Mouse (Mus musculus) cortical plate, adult 2 months (tissue): ENCODE measurements around the gene Usmg5. TPM values are rescaled to one million over a fixed set of nuclear protein-coding genes. Genes with fewer than 3 reads are reported as not detected.

Source experiments
- H3K27ac ChIP-seq: fragments of 200-500 bp; 2 replicates; pipeline ENCODE4 v1.5.1; 2012; ENCODE audit warnings: low read length, control low read depth, inconsistent platforms; ENCODE audit not compliant: insufficient read depth
- H3K4me1 ChIP-seq: fragments of 200-500 bp; 2 replicates; pipeline ENCODE4 v1.6.1; 2011; ENCODE audit warnings: low read length; ENCODE audit not compliant: control insufficient read depth, insufficient read depth
- H3K4me3 ChIP-seq: fragments of 200-500 bp; 2 replicates; pipeline ENCODE4 v1.5.1; 2011; ENCODE audit warnings: mild to moderate bottlenecking, low read length, control low read depth; ENCODE audit not compliant: insufficient read depth
- CTCF ChIP-seq: fragments of 200-500 bp; IDR thresholded peaks from 2 replicates; pipeline ENCODE4 v1.5.1; 2011; ENCODE audit warnings: mild to moderate bottlenecking, control low read depth, low read length; ENCODE audit not compliant: insufficient read depth; ENCODE audit errors: extremely low read depth
- POLR2A ChIP-seq: fragments of 200-500 bp; IDR thresholded peaks from 2 replicates; pipeline ENCODE4 v1.6.1; 2011; ENCODE audit warnings: mild to moderate bottlenecking, low read length, control low read depth; ENCODE audit not compliant: insufficient read depth; ENCODE audit errors: extremely low read depth
- polyA plus RNA-seq: library from polyadenylated mRNA; depleted of rRNA; stranded (reverse); fragments of >200 nt; gene quantifications from 2 replicates; pipeline ENCODE4 v1.2.3, GENCODE M21; 2012

Gene Usmg5
- polyA plus RNA-seq, 1 experiment = 1,011 TPM

DNA sequence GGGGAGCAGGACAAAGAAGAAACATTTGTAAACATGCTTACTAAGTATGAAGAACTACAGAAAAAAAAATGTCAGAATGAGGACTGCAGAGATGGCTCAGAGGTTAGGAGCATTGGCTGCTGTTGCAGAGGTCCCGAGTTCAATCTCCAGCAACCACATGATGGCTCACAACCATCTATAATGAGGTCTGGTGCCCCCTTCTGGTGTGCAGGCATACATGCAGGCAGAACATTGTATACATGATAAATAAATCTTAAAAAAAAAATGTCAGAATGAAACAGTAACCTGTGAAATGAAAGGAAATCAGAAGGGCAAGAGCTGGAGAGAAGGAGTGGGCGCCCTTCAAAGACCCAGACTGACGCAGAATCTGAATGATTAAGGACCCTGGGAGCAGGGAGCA lies 24.6 kb downstream of the Usmg5 start:
- Histone ChIP-seq H3K4me3 (no peak overlapping the region), H3K27ac (no peak overlapping the region), H3K4me1 (no peaks in the 10 kb centered on the region)
- TF ChIP-seq CTCF = no peak
- TF ChIP-seq POLR2A = no peak

DNA sequence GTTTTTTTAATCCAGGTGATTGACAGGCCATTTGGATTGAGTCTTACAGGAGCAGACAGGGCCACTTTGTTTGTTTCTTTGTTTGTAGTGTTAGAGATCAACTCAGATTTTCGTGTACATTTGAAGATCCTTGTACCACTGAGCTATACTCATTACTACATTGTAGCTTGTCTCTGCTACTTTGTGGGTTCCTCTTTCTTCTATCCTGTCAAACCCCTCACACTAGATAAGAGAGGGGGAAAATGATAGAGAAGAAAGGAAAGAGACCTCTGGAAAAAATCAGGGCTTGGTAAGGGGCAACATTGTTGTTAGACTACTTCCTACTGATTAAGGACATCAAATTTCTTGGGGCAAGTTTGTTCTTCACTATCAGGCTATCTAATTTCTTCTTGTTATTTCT lies 32.8 kb downstream of the Usmg5 start:
- no peak overlapping the region for H3K27ac ChIP-seq
- TF ChIP-seq CTCF (no peak), POLR2A (no peak)
- H3K4me1 ChIP-seq = no peaks in the 10 kb centered on the region

DNA sequence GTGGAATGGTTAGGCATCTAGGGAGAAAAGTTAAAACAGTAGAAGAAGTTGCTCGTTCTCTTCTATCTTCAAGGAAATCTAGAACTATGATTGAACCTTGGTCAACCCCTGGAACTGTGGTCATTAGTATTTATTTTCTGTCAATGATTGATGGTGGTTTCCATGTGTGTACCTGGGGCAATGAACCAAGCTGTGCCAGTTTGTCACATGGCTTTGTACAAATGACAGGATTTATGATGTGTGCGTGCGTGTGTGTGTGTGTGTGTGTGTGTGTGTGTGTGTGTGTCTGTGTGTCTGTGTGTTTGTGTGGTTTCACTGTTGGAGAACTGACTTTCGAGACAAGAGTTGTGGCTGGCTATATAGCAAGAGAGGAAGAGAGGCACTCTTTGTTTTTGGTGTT lies 37.0 kb downstream of the Usmg5 start:
- no peak overlapping the region for H3K4me3 ChIP-seq
- TF ChIP-seq POLR2A (no peak), CTCF (no peak)
- H3K27ac ChIP-seq = no peak overlapping the region
- peaks cover 5% of the 10 kb centered on the region for H3K4me1 ChIP-seq

More for the DNA sequence above, 32.8 kb downstream of the Usmg5 start:
- no peak overlapping the region for H3K4me3 ChIP-seq

DNA sequence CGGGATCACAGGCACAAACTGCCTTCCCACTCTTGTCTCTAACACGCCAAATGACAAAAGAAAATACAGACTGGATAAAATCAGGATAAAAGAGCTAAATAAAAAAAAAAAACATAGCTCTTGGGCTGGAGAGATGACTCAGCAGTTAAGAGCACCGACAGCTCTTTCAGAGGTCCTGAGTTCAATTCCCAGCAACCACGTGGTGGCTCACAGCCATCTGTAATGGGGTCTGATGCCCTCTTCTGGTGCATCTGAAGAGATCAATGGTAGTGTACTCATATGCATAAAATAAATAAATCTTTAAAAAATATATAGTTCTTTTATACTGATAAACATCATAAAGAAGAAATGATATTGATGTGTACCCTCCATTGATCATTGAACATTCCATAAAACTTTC lies 37.5 kb downstream of the Usmg5 start:
- Histone ChIP-seq H3K4me3 (no peak overlapping the region), H3K4me1 (peaks cover 5% of the 10 kb centered on the region), H3K27ac (no peak overlapping the region)
- TF ChIP-seq POLR2A (no peak), CTCF (no peak)

DNA sequence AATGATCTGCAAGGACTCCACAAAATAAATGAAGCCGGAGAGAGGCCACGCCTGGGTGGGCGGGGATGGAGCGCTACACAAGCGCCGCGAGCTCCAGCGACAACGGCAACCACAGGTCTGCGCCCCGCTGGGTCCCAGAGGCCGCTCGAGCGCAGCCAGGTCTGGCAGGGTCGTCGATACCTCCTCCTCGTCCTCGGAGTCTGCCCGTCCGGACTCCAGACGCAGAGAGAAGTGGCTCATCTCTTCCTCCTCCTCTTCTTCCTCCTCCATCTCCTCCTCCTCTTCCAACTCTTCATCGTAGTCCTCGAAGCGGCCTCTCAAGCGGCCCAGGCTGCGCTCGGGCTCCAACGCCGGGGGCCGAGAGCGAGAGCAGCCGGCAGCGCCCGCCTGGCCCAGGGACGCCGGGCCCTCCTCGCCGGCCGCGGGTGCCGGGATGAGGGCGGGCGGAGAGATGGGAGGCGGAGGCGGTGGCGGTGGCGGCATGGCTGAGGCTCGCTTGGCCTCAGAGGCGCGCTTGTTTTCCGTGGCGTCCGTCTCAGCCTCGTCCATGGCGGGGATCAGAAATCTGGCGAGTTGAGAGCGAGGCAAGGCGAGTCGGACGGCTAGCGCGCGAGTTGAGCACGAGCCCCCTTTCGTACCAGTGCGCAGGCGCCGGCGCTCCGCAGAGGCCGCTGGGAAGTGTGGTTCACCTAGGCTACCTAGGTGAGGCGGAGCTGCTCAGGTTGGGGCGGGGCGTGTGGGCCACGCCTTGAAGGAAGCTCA lies 40.0 kb downstream of the Usmg5 start, which contains the start of gene Pcgf6:
Gene Pcgf6, minus strand, starts transcription at position 636 of the 762 bp plus-strand sequence.
- H3K4me1 ChIP-seq = peaks cover 5% of the 10 kb centered on the region
- peak; percentile 58; the same call in 1 of the 2 replicates for TF ChIP-seq POLR2A
- TF ChIP-seq CTCF = no peak
- peak within 1 kb of the TSS; percentile 79 for H3K4me3 ChIP-seq
- H3K27ac ChIP-seq = 0 out of 2 replicates have a peak within 1 kb of the TSS, but pooled peaks have one; percentile 4

DNA sequence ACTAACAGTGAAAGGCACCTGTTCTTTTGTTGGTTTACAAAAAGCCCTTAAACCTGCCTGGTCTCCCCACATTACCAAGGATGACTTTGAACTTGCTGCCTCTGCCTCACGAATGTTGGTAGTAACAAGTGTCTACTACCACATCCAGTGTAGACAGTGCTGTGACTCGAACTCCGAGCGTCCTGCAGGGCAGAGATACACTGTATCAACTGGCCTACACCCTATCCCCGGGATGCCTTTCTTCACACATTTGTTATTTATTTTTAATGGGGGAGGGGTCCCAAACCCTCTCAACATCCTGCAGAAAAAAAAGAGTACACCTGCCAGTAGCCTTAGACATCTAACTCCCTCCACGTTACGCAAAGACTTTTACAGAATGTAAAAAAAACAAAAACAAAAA lies 40.6 kb downstream of the Usmg5 start:
- no peak for TF ChIP-seq CTCF
- no peak for TF ChIP-seq POLR2A
- Histone ChIP-seq H3K4me3 (peak overlapping the region; percentile 79), H3K4me1 (peaks cover 5% of the 10 kb centered on the region), H3K27ac (no peak overlapping the region)

DNA sequence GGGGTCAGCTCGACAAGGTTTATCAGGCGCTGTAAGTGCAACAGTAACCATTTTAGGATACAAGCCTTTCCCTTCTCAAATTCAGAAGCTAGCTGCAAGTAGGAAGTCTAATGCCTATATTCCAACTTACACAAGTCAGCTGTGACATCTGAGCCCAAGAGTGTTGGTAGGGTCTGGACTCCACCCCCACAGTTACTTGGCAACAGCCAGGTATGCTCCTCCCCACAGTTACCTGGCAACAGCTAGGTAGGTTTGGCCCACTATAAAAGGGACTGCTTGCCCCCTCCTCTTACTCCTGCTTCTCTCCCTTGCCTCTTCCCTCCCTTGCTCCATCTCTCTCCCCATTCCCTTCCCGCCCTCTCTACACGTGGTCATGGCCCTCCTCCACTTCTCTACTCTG lies 41.4 kb downstream of the Usmg5 start:
- H3K4me1 ChIP-seq = peaks cover 5% of the 10 kb centered on the region
- TF ChIP-seq CTCF (no peak), POLR2A (no peak)
- peak overlapping the region; percentile 79; the same call in 1 of the 2 replicates for H3K4me3 ChIP-seq
- H3K27ac ChIP-seq = no peak overlapping the region

DNA sequence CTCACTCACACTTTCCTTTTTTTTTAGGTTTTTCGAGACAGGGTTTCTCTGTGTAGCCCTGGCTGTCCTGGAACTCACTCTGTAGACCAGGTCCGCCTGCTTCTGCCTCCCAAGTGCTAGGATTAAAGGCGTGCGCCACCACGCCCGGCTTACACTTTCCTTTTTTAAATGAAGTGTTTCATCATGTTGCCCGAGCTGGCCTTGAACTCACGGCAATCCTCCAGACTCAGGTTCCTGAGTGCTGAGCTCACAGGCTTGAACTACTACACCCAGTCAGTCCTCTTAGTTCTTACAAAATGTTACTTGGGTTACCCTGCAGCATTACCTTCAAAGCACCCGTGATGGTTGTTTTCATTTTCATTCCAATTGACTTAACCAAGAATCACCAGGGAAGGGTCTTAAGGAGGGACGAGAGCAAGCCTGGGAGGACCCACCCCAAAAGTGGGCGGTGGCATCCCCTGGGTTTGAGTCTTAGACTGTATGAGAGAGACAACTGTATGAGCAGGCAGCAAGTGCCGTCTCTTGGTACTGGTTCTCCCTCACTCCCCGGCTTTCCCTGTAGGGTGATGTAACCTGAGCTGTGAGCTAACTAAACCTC lies 43.1 kb downstream of the Usmg5 start:
- TF ChIP-seq POLR2A = no peak
- no peak for TF ChIP-seq CTCF
- no peak overlapping the region for H3K27ac ChIP-seq
- peaks cover 5% of the 10 kb centered on the region for H3K4me1 ChIP-seq
- no peak overlapping the region for H3K4me3 ChIP-seq

DNA sequence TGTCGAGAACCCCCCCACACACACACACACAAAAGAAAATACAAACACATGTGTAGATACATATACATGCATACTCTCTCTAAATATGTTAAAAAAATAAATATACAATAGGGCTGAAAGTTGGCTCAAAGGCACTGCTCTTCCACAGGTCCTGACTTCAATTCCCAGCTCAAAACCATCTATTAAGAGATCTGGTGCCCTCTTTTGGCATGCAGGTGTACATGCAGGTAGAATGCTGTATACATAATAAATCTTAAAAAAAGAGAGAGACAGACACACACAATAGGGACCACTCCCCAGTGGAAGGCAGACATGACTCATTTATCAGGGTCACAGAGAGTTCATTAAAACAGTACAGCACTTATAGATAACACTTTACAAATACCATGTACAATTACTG lies 44.1 kb downstream of the Usmg5 start:
- Histone ChIP-seq H3K4me3 (no peak overlapping the region), H3K27ac (no peak overlapping the region), H3K4me1 (peaks cover 5% of the 10 kb centered on the region)
- no peak for TF ChIP-seq POLR2A
- TF ChIP-seq CTCF = 0 out of 2 replicates have a peak, but pooled peaks have one; percentile 0

DNA sequence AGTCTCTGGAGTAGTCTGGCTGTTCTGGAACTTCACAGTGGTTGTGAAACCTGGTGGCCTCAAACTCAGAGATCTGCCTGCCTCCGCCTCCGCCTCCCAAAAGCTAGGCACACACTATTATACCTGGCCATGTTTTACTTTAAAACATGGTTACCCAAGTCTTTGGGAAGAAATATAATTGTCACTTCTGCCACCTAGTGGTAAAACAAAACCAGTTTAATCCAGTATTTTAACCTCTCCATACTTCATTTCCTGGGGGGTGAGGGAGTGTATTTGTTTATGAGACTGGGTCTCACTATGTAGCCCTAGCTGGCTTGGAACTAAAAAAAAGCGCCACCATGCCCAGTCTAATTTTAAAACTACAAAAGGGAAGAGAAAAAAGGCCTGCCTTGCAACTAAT lies 46.8 kb downstream of the Usmg5 start:
- H3K4me1 ChIP-seq = peaks cover 3% of the 10 kb centered on the region
- H3K4me3 ChIP-seq = no peak overlapping the region
- H3K27ac ChIP-seq = no peak overlapping the region
- TF ChIP-seq CTCF (no peak), POLR2A (no peak)
